20 mouse cellular contexts compared by ENCODE assay signal in genomic region chr13:64246106-64246505, GRCm38 (mm10). TPM values are rescaled to one million over a fixed set of nuclear protein-coding genes. Genes with fewer than 3 reads are reported as not detected.
DNase-seq lines count a peak whose midpoint lies in the region; ATAC-seq and TF ChIP-seq lines count a peak whose summit lies in the region.
"Had no signal": no experiment of that assay in that cellular context is flagged by ENCODE, and none has a peak within 500 bp of the region (broad histone marks: within the 10 kb centered on the region; RNA-seq: fewer than 3 reads in every experiment).

No protein-coding gene starts in this region.

- no peak overlapping the region for H3K9ac ChIP-seq in stomach, embryonic 16.5 days (ENCODE audit: low read length)
- no peak overlapping the region for H3K9ac ChIP-seq in stomach, postnatal 0 days (ENCODE audit: low read length)
- H3K9ac ChIP-seq in midbrain, embryonic 11.5 days (ENCODE audit: low read length): no peak overlapping the region
- no peak overlapping the region for H3K9ac ChIP-seq in midbrain, embryonic 14.5 days (replicated peaks; ENCODE audit: low read length)
- H3K9ac ChIP-seq: forebrain, embryonic 13.5 days; forebrain, postnatal 0 days; heart, embryonic 13.5 days had no signal

- no peaks in the 10 kb centered on the region for H3K36me3 ChIP-seq in stomach, embryonic 16.5 days (ENCODE audit: control insufficient read depth, insufficient read depth, low read length)
- H3K36me3 ChIP-seq in stomach, postnatal 0 days (ENCODE audit: control insufficient read depth, insufficient read depth, low read length): no peaks in the 10 kb centered on the region
- no peaks in the 10 kb centered on the region for H3K36me3 ChIP-seq in midbrain, embryonic 11.5 days (ENCODE audit: control insufficient read depth, insufficient read depth, low read length)
- no peaks in the 10 kb centered on the region for H3K36me3 ChIP-seq in midbrain, embryonic 14.5 days (ENCODE audit: control insufficient read depth, insufficient read depth, low read length)

- no peaks in the 10 kb centered on the region for H3K4me1 ChIP-seq in stomach, embryonic 16.5 days (ENCODE audit: control insufficient read depth, insufficient read depth, low read length)
- 0 out of 2 replicates have a peak, but pooled peaks cover 3% of the 10 kb centered on the region for H3K4me1 ChIP-seq in stomach, postnatal 0 days (replicated peaks; ENCODE audit: control insufficient read depth, insufficient read depth)
- H3K4me1 ChIP-seq in midbrain, embryonic 11.5 days (ENCODE audit: control insufficient read depth, insufficient read depth, low read length): peaks cover 6% of the 10 kb centered on the region; the same call in 1 of the 2 replicates
- no peaks in the 10 kb centered on the region for H3K4me1 ChIP-seq in midbrain, embryonic 14.5 days (ENCODE audit: control insufficient read depth, insufficient read depth, low read length)

- TF ChIP-seq CTCF in stomach, postnatal 0 days (IDR thresholded peaks at IDR 0.05; ENCODE audit: low read depth): no peak

- no peak overlapping the region for H3K4me3 ChIP-seq in stomach, embryonic 16.5 days (replicated peaks; ENCODE audit: low read length)
- no peak overlapping the region for H3K4me3 ChIP-seq in stomach, postnatal 0 days (ENCODE audit: low read depth, low read length)
- H3K4me3 ChIP-seq in midbrain, embryonic 11.5 days (ENCODE audit: low read depth, low read length): no peak overlapping the region
- no peak overlapping the region for H3K4me3 ChIP-seq in midbrain, embryonic 14.5 days (replicated peaks; ENCODE audit: low read depth, low read length)
- H3K4me3 ChIP-seq: embryonic facial prominence, embryonic 10.5 days; forebrain, embryonic 13.5 days; heart, embryonic 13.5 days had no signal

- ATAC-seq in stomach, embryonic 16.5 days (ENCODE audit: insufficient read depth, low FRiP score): no peak
- no peak for ATAC-seq in stomach, postnatal 0 days (ENCODE audit: low FRiP score, low TSS enrichment)
- ATAC-seq in midbrain, embryonic 11.5 days (ENCODE audit: low FRiP score): no peak
- ATAC-seq in midbrain, embryonic 14.5 days (ENCODE audit: low FRiP score, low TSS enrichment): no peak
- ATAC-seq: activated CD4-positive, CD25-positive, alpha-beta regulatory T cell, adult 4 months; forebrain, embryonic 13.5 days; forebrain, postnatal 0 days; Patski had no signal

- 0 out of 2 replicates have a peak overlapping the region, but pooled peaks have one; percentile 62 for H3K27ac ChIP-seq in stomach, embryonic 16.5 days (ENCODE audit: low read length)
- H3K27ac ChIP-seq in stomach, postnatal 0 days (replicated peaks): no peak overlapping the region; the same call in 1 of the 2 replicates
- no peak overlapping the region for H3K27ac ChIP-seq in midbrain, embryonic 11.5 days (ENCODE audit: low read depth, low read length)
- no peak overlapping the region for H3K27ac ChIP-seq in midbrain, embryonic 14.5 days (replicated peaks; ENCODE audit: low read depth, low read length)
- H3K27ac ChIP-seq: embryonic facial prominence, embryonic 10.5 days; forebrain, embryonic 13.5 days; heart, embryonic 13.5 days had no signal

- no peak for TF ChIP-seq EP300 in stomach, postnatal 0 days (optimal IDR thresholded peaks at IDR 0.05)

- H3K27me3 ChIP-seq in stomach, embryonic 16.5 days (ENCODE audit: control insufficient read depth, insufficient read depth, low read length): no peaks in the 10 kb centered on the region
- no peaks in the 10 kb centered on the region for H3K27me3 ChIP-seq in stomach, postnatal 0 days (ENCODE audit: control insufficient read depth, insufficient read depth, low read length)
- H3K27me3 ChIP-seq in midbrain, embryonic 11.5 days (ENCODE audit: control insufficient read depth, insufficient read depth, low read length): no peaks in the 10 kb centered on the region
- no peaks in the 10 kb centered on the region for H3K27me3 ChIP-seq in midbrain, embryonic 14.5 days (ENCODE audit: control insufficient read depth, insufficient read depth, low read length)
- H3K27me3 ChIP-seq: CH12.LX; forebrain, embryonic 13.5 days; heart, embryonic 13.5 days; Patski had no signal

- 67% methylated on average over 12 of the region's 12 CpGs for WGBS in stomach, embryonic 16.5 days
- WGBS in stomach, postnatal 0 days: 62% methylated on average over 12 of the region's 12 CpGs
- WGBS in midbrain, embryonic 11.5 days: 88% methylated on average over 12 of the region's 12 CpGs
- WGBS in midbrain, embryonic 14.5 days: 89% methylated on average over 12 of the region's 12 CpGs

- peak overlapping the region; percentile 8; the same call in 1 of the 2 replicates for H3K4me2 ChIP-seq in stomach, embryonic 16.5 days (ENCODE audit: low read depth, low read length)
- H3K4me2 ChIP-seq in stomach, postnatal 0 days (replicated peaks; ENCODE audit: low read depth): no peak overlapping the region
- no peak overlapping the region for H3K4me2 ChIP-seq in midbrain, embryonic 11.5 days
- H3K4me2 ChIP-seq in midbrain, embryonic 14.5 days (ENCODE audit: low read length): no peak overlapping the region
- H3K4me2 ChIP-seq: forebrain, embryonic 13.5 days; heart, embryonic 13.5 days had no signal

- no peaks in the 10 kb centered on the region for H3K9me3 ChIP-seq in stomach, embryonic 16.5 days (replicated peaks; ENCODE audit: control insufficient read depth, low read length)
- H3K9me3 ChIP-seq in stomach, postnatal 0 days (ENCODE audit: control insufficient read depth, low read length): no peaks in the 10 kb centered on the region
- H3K9me3 ChIP-seq in midbrain, embryonic 11.5 days (ENCODE audit: control insufficient read depth, low read length): no peaks in the 10 kb centered on the region
- H3K9me3 ChIP-seq in midbrain, embryonic 14.5 days (ENCODE audit: control insufficient read depth, low read length): no peaks in the 10 kb centered on the region
- H3K9me3 ChIP-seq: embryonic facial prominence, embryonic 10.5 days; forebrain, embryonic 13.5 days; heart, embryonic 13.5 days had no signal

- no peak for DNase-seq in stomach, postnatal 0 days (ENCODE audit: low spot score)
- peak; percentile 71 for DNase-seq in thymus, postnatal 0 days (ENCODE audit: low spot score)
- DNase-seq in thymus, postnatal 36 days: peak; percentile 43 to 66
- no peak for DNase-seq in neural tube, embryonic 10.5 days (ENCODE audit: extremely low spot score, low spot score)
- DNase-seq in midbrain, embryonic 11.5 days (ENCODE audit: low spot score, missing footprints): no peak
- no peak for DNase-seq in midbrain, embryonic 14.5 days
- DNase-seq: adrenal gland, adult 2 months; adrenal gland, postnatal 25 days; cerebellum, adult 18-20 months; cerebellum, postnatal 10 days; forebrain, postnatal 0 days; gastrocnemius, postnatal 14 days; heart, postnatal 36 days had no signal

RNA-seq across cellular contexts. Expression of gene Cdc14b, which starts 29.0 kb away (rescaled TPM):
- 25.2 and 28.9 TPM in 2 replicates for polyA plus RNA-seq in stomach, embryonic 16.5 days (2015; fragmentation: Nextera tagmentation; extraction: Ambion mirVana)
- 11.8 and 12.1 TPM in 2 replicates for polyA plus RNA-seq in stomach, postnatal 0 days (2015; fragmentation: Nextera tagmentation; extraction: Ambion mirVana)
- polyA plus RNA-seq in thymus, postnatal 0 days (2015; fragmentation: Nextera tagmentation; extraction: Ambion mirVana): 10.8 and 11.3 TPM in 2 replicates
- polyA plus RNA-seq in midbrain, embryonic 11.5 days (2014; fragmentation: Nextera tagmentation; extraction: Ambion mirVana): 7.7 and 8.8 TPM in 2 replicates
- polyA plus RNA-seq in midbrain, embryonic 14.5 days (2014; fragmentation: Nextera tagmentation; extraction: Ambion mirVana): 1.9 and 3.7 TPM in 2 replicates

Comparison
In these comparisons a context has a peak if more than half of its experiments do, and no peak if none do; other contexts are left out.
1. DNase-seq: peak in thymus, postnatal 0 days (single experiment) and thymus, postnatal 36 days (2 of 2); none in stomach, postnatal 0 days (single experiment), neural tube, embryonic 10.5 days (single experiment), midbrain, embryonic 11.5 days (single experiment) and midbrain, embryonic 14.5 days (single experiment).